Mouse (Mus musculus): ENCODE measurements around the gene Taok3. TPM values are rescaled to one million over a fixed set of nuclear protein-coding genes. Genes with fewer than 3 reads are reported as not detected.
A peak's percentile ranks its signal among the peaks of the same experiment; 100 is the strongest.

Gene Taok3
- total and polyA plus RNA-seq, 3 experiments = 32.1 to 79.2 TPM; not detected in 1

- DNase-seq (ENCODE audit: low read depth, low spot score) = peak; percentile 58
- Histone ChIP-seq H3K9ac (ENCODE audit: control insufficient read depth, low read depth, low read length, poor library complexity, severe bottlenecking) (peak within 1 kb of the TSS; percentile 83), H3K9me3 (replicated peaks; ENCODE audit: insufficient read depth, low read length) (no peaks in the 10 kb centered on the region), H3K4me3 (ENCODE audit: control insufficient read depth in 1 of 2, insufficient read depth in 1 of 2, low read depth in 2 of 2, low read length in 2 of 2) (peak within 1 kb of the TSS; percentile 60 to 69), H3K27ac (ENCODE audit: control insufficient read depth, low read depth, low read length) (no peak within 1 kb of the TSS), H3K27me3 (ENCODE audit: control insufficient read depth in 1 of 2, insufficient read depth in 2 of 2, low read length in 2 of 2) (no peaks in the 10 kb centered on the region; a peak in 1 of 4 replicates), H3K79me2 (ENCODE audit: control insufficient read depth, insufficient read depth, low read length, poor library complexity) (no peaks in the 10 kb centered on the region; the same call in 1 of the 2 replicates), H3K36me3 (ENCODE audit: control insufficient read depth in 1 of 2, insufficient read depth in 2 of 2, low read length in 2 of 2) (peaks cover 0 to 15% of the 10 kb centered on the region in 2 experiments; a peak in 2 of 4 replicates), H3K4me1 (ENCODE audit: control insufficient read depth in 1 of 2, insufficient read depth in 2 of 2, low read length in 2 of 2) (peaks cover 7 to 15% of the 10 kb centered on the region in 2 experiments)
- TF ChIP-seq SIN3A (IDR thresholded peaks at IDR 0.05; ENCODE audit: low read length) = no peak; the same call in none of the 2 replicates
- TF ChIP-seq MAX (IDR thresholded peaks at IDR 0.05; ENCODE audit: low read length) = peak; percentile 25; the same call in 1 of the 2 replicates
- no peak for TF ChIP-seq BHLHE40 (IDR thresholded peaks at IDR 0.05; ENCODE audit: borderline replicate concordance, low read depth, low read length)
- TF ChIP-seq ETS1 (IDR thresholded peaks at IDR 0.05; ENCODE audit: low read depth, low read length) = no peak
- no peak for TF ChIP-seq ZNF384 (IDR thresholded peaks at IDR 0.05; ENCODE audit: low read depth, low read length)
- 0 out of 2 replicates have a peak, but pooled peaks have one; percentile 82 for TF ChIP-seq UBTF (IDR thresholded peaks at IDR 0.05; ENCODE audit: borderline replicate concordance, insufficient read depth, low read depth, low read length)
- peak in 1 of 2 experiments; percentile 54; a peak in 2 of 4 replicates for TF ChIP-seq POLR2A (IDR thresholded peaks at IDR 0.05; ENCODE audit: control insufficient read depth in 1 of 2, insufficient read depth in 1 of 2, low read depth in 1 of 2, low read length in 2 of 2, poor library complexity in 1 of 2)
- TF ChIP-seq CTCF (IDR thresholded peaks at IDR 0.05 in 2 of 3, conservative IDR thresholded peaks at IDR 0.05 in 1 of 3; ENCODE audit: control insufficient read depth in 1 of 3, insufficient read depth in 1 of 3, low read depth in 2 of 3, low read length in 3 of 3, poor library complexity in 1 of 3, severe bottlenecking in 1 of 3) = peak in 2 of 3 experiments; percentile 14 to 32; a peak in 3 of 6 replicates
- 0 out of 2 replicates have a peak, but pooled peaks have one; percentile 34 for TF ChIP-seq HCFC1 (IDR thresholded peaks at IDR 0.05; ENCODE audit: low read depth, low read length)
- no peak for TF ChIP-seq ELF1 (IDR thresholded peaks at IDR 0.05; ENCODE audit: low read depth, low read length)
- TF ChIP-seq RCOR1 (IDR thresholded peaks at IDR 0.05; ENCODE audit: low read depth, low read length) = no peak
These were observed 199.1 kb downstream of the Taok3 start, which contains the start of gene Vsig10 for GRCm38 (mm10) chr5:117318741-117319629. Vsig10 (plus strand) TSS chr5:117319083.

- no peak for DNase-seq (ENCODE audit: low read depth, low spot score)
- Histone ChIP-seq H3K4me1 (ENCODE audit: control insufficient read depth in 1 of 2, insufficient read depth in 2 of 2, low read length in 2 of 2) (peaks cover 0 to 5% of the 10 kb centered on the region in 2 experiments; a peak in 2 of 4 replicates), H3K27me3 (ENCODE audit: control insufficient read depth in 1 of 2, insufficient read depth in 2 of 2, low read length in 2 of 2) (no peaks in the 10 kb centered on the region), H3K9me3 (replicated peaks; ENCODE audit: insufficient read depth, low read length) (no peaks in the 10 kb centered on the region), H3K36me3 (ENCODE audit: control insufficient read depth in 1 of 2, insufficient read depth in 2 of 2, low read length in 2 of 2) (peaks cover 0 to 4% of the 10 kb centered on the region in 2 experiments; a peak in 2 of 4 replicates), H3K4me3 (ENCODE audit: control insufficient read depth in 1 of 2, insufficient read depth in 1 of 2, low read depth in 2 of 2, low read length in 2 of 2) (no peak overlapping the region), H3K27ac (ENCODE audit: control insufficient read depth, low read depth, low read length) (no peak overlapping the region), H3K79me2 (ENCODE audit: control insufficient read depth, insufficient read depth, low read length, poor library complexity) (no peaks in the 10 kb centered on the region; the same call in 1 of the 2 replicates), H3K9ac (ENCODE audit: control insufficient read depth, low read depth, low read length, poor library complexity, severe bottlenecking) (no peak overlapping the region)
- TF ChIP-seq MYB (IDR thresholded peaks at IDR 0.05; ENCODE audit: low read depth, low read length) (no peak), HCFC1 (IDR thresholded peaks at IDR 0.05; ENCODE audit: low read depth, low read length) (no peak), RCOR1 (IDR thresholded peaks at IDR 0.05; ENCODE audit: low read depth, low read length) (no peak), GATA1 (IDR thresholded peaks at IDR 0.05; ENCODE audit: low read depth, low read length) (no peak), ELF1 (IDR thresholded peaks at IDR 0.05; ENCODE audit: low read depth, low read length) (no peak), TCF12 (IDR thresholded peaks at IDR 0.05; ENCODE audit: low read depth, low read length) (no peak), ZNF384 (IDR thresholded peaks at IDR 0.05; ENCODE audit: low read depth, low read length) (no peak), EP300 (IDR thresholded peaks at IDR 0.05; ENCODE audit: low read depth in 1 of 2, low read length in 2 of 2) (no peak), MXI1 (IDR thresholded peaks at IDR 0.05; ENCODE audit: low read depth, low read length) (no peak), POLR2A (IDR thresholded peaks at IDR 0.05; ENCODE audit: control insufficient read depth in 1 of 2, insufficient read depth in 1 of 2, low read depth in 1 of 2, low read length in 2 of 2, poor library complexity in 1 of 2) (no peak), SMC3 (IDR thresholded peaks at IDR 0.05; ENCODE audit: low read depth, low read length) (no peak), NELFE (IDR thresholded peaks at IDR 0.05; ENCODE audit: low read depth, low read length) (no peak), ZC3H11A (IDR thresholded peaks at IDR 0.05; ENCODE audit: low read depth, low read length) (no peak), MYC (IDR thresholded peaks at IDR 0.05; ENCODE audit: low read depth, low read length) (no peak), CHD2 (IDR thresholded peaks at IDR 0.05; ENCODE audit: low read length) (no peak), TBP (IDR thresholded peaks at IDR 0.05; ENCODE audit: low read depth, low read length) (no peak), ETS1 (IDR thresholded peaks at IDR 0.05; ENCODE audit: low read depth, low read length) (no peak)
These were observed 203.8 kb downstream of the Taok3 start for GRCm38 (mm10) chr5:117323751-117324150.
